Mouse (Mus musculus) T-cell, adult 2 months (primary cell): ENCODE data around the gene Adra2b.

ENCODE experiments used
- DNase-seq: peaks from one replicate; pipeline ENCODE4 v3.0.0; 2022; ENCODE audit warnings: low spot score

Gene Adra2b

DNA sequence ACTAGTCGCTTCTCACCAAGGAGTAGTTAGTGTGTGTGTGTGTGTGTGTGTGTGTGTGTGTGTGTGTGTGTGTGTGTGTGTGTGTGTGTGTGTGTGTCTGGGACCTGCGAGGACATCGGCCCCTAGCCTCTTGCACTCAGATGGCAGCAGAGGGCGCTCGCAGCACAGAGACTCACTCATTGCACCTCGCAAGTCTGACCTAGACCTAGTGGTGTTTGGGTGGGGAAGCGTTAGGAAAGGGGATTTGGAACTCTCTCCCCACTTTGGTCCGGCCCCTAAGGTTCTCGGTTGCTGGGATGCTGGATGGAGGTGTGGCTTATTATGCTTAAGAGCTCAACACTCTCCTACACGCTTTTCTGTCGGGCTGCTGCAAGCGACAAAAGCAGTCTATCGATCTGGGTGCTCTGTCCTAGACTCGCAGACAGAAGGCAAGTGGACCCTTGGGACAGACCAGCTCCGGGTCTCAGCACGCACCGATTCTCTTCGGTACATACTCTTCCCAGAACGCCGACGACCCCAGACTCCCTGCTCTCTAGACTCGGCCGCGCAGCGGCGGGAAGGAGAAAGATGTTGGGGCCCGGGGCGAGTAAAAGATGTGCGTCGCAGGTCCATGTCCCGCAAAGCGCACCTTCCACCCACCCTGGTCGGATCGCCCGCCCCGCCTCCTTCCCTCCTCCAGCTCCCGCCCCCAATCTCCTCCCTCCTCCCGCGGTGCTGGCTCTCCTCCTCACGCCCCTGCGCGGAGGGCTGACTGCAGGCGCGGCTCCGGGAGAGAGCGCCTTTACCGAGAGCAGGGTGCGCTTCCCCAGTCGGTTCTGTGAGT, at the start of gene Adra2b:
Adra2b (plus strand) TSS at position 750 of the 823 bp plus-strand sequence.
- DNase-seq = peak; percentile 73

DNA sequence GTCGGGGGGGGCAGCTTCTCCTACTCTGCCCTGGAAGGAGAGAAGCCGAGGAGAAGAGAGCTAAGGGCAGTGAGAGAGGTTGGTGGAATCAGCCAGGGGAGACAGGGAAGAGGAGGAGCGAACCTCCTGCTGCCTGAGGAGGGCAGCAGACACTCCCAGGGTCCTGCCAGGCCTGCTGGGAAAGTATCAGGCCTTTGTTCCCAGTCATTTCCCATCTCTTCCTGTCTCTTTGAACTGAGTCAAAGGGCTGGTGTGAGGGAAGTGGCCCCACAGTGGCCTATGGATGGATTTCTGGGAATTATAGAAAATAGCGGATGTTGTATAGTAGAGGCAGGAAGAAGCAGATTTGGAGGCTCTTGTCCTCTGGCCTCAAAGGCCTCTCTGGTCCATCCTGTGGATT, 49.1 kb upstream of the Adra2b start:
- DNase-seq = no peak

DNA sequence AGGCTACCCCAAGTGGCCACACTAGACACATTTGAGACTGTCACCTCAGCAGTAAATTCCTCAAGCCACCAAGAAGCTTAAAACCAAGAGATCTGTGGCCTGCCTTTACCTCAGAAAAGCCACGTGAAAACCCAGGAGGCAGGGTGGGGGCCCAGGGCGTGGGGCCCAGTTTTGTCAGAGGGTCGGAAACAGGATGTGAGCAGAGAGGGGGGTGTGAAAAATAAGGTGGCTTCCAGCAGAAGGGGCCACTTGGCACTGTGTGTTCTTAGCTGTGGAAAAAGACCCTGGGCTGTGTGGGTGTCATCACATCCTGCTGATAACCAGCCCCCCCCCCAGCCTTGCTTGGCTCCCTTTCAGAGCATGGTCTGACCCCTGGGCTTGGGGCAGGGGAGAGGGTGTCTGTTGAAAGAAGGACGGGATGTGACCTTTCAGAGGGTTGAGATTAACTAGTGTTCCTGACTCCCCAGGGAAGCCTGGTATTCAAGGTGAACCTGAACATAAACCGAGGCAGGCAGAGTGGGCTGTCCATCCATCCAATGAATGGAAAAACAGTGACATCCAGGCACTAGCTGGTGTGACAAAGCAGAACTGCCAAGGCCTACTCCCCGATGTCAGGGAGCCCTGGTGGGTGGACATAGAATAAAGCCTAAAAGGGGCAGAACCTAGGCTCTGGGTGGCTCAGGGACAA, 48.4 kb upstream of the Adra2b start:
- peak; percentile 94 for DNase-seq

DNA sequence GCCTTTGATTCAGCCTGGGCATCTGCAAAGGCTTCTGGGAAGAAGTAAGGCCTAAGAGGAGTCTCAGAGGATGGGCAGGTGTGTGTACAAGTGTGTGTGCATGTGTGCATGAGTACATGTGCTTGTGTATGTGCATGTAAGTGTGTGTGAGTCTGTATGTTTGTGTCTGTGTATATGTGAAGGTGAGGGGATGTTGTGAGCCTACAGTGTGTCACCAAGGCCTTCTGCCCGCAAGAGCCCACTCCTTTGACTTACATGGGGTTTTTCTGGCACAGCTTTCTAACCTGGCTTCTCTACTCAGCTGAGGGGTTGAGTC, 47.9 kb upstream of the Adra2b start:
- DNase-seq = no peak

DNA sequence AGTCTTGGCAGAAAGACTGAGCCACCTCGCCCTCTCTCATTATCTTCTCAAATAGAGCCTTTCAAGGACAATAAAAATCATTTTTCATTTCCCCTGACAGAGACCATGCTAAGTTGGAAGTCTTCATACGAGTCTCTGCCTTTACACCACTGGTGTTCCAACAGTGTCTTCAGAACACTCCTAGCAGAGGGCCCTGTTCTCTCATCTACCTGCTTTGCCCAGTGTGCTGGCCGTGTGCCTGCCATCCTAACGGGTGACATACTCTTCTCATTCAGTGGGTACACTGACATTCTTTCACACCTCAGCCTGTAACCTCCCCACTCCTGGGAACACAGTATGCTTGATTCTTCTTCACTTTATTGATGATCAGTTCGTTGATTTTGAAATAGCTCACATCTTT, 46.6 kb upstream of the Adra2b start:
- no peak for DNase-seq

DNA sequence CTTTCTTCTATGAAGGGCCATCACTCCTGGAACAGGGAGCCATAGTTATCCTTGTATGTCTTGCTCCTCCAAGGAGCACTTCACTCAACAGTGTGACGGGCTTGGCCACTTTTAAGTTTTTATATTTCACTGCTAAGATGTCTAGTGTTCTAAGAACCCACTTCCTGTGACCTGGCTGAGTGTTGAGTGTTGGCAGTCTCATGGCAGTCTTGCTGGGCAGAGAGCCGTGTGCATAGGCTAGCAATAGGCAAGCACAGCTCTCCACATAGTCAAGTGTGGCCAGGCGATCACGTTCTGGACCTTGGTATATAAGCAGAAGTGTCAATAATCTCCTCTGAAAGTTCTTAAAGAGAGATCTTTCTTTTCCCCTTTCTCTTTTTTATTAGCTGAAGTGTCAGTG, 44.9 kb upstream of the Adra2b start:
- peak; percentile 76 for DNase-seq

DNA sequence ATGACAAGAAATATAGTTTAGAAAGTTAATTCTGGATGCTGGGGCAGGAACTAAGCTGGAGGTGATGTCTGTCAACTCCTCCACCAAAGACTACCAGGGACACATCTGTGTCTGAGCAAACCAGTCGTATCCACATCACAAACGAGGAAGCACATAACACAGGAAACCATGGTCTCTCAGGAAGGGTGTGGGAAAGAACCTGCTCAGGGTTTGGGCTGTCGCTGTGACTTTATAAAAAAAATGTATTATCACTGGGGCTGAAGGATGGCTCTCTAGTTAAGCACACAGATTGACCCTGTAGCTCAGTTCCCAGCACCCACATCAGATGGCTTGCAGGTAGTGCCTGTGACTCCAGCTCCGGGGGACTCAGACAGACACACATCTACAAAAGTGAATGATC, 43.9 kb upstream of the Adra2b start:
- DNase-seq = peak; percentile 63

DNA sequence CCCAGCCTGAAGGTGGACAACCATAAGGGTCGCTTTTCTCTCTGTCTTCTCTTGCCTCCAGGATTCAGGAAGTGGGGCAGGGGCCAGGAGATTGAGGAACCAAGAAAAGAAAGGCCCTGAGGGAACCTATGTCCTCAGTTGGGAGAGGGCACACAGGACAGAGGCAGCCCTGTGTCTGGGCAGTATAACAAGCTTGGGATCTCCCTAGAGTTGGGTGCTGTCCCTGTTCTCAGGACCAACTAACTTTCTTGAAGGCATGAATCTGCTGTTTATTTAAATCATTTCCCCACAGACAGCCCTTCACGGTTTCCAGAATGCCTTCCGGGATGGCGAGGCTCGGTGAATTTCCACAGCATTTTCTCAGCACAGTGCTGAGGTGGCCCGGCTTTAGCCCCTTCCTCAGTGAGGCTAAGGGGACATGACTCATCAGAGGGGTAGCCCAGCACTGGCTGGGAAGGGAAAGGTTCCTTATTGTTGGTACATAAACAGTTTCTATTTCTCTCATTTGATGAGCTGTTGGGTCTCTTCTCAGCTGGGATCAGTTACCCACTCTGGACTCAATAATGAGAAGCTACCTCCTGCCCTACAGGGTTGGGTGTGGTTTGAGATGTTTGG, 40.2 kb upstream of the Adra2b start:
- DNase-seq = no peak

DNA sequence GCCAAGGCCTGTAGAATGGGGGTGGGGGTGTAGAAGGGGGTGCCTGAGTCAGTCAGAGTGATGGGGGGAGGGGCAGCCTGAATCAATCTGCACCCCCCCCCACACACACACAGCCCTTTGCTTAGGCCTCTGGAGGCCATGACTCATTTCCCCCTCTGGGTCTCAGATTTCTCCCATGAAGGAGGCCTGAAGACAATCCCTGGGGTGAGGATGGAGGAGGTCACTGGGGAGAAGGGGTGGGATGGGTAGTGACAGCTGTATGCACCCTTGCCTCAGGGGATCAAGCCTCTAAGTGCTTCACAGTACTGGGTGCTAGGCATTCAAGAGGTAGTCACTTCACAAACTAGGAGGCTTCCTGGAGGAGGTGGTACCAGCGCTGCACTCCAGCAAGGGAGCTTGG, 39.3 kb upstream of the Adra2b start:
- DNase-seq = no peak

DNA sequence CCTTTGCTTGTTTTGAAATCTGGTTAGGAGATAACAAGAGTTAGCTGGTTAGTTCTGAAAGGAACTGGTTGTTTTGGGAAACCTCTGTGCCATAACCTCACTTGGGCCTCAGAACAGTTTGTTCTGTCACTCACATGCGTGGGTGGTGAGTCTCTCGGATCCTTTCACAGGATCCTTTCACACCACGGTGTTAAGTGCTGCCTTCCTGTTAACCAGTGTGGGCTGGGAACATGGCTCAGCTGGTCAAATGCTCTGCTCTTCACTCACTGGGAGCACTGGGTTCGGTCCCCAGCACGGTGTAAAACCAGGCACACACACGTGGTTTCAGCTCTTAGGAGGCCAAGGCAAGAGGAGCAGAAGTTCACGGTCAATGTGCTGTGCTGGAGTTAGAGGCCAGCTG, 38.6 kb upstream of the Adra2b start:
- peak; percentile 45 for DNase-seq

DNA sequence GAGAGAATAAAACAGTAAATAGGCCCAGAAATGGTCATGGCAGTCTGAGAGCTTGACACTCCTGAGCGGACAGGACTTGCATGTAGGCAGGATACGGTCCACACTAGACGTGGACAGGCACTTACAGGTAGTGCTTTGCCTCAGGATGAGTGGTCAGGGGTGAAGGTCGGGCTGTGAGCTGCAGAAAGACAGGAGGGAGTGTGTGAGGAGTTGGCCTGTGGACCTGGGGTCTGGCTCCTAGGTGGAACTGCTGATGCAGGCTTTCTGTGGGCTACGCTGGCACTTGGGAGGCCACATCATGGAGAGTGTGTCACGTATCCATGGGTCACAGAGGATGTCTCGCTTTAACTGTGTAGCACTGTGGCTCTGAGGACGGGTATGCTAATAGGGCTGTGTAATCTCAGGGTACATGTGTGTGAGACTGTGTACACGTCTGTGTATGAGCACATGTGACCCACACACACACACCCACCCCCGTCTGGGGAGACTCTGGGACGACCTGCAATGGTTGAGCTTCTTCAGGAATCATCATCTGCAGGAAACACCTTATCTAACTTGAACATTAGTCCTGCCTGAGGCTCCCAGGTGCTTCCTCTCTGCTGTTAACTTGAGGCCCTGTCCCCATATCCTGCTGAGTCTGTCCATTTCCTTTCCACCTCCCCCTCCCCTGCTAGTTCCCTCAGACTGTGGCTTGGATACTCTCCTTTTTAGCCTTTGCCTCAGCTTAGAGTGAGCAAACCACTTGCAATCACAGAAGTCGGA, 34.7 kb upstream of the Adra2b start:
- no peak for DNase-seq

DNA sequence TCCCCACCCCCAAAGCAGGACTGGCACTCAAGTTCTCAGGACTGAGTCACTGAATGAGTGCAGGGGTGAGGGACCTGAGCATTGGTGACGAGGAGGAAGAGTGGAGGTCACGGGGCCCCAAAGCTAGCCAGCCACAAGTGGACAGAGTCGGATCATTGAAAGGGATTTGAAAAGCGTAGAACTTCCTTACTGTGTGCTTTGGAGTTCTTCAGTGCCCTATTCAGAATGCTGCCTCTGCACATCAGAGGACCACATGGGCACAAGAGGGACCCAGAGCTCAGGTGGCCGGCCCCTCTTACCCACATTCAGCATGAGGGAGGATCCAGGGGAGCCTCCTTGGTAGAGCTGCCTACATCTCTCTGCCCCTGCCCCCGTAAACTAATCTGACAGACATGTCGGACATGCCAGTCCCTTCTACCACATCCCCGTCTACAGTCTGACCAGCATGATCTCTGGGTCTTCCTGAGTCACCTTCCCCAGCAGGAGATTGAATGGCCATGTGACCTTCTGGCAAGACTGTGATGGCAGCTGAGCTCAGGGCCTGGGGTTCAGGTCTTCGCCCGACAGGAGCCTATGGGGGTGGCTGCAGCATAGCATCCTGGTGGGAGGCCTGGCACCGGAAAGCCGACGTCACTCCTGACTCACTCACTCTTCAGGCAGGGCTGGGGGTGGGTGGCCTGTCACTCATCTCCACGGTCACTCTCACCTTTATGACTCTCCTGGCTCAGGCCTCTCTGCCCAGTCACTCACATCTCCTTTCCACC, 30.0 kb upstream of the Adra2b start:
- peak; percentile 73 for DNase-seq

DNA sequence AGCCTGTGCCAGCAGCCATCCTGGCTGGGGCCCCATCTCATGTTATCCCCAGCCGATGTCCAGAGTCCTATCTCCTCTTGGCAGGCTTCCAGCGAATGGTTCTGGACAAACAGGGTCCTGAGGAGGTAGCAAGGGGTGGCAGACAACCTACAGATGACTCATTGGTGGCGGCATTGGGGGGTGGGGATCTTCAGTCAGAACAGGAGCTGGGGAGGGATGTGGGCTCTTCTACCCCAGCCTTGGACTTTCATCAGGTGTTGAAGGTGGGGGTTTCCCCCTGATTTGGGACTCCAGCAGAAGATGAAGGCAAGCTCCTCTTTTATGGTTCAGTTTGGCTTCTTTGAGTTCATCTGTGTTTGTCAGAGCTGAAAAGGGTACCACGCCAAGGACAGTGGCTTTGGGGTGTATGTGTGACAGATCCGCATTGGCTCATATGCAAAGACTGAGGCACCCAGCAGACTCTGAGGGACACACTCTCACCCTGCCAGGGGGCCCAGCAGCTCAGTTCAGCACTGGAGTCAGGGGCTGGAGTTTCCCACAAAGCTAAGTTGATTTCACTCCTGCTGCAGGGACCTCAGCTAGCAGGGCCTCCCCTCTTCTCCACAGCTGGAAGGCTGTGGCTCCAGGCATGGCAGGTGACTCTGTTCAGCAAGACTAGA, 28.9 kb upstream of the Adra2b start:
- peak; percentile 80 for DNase-seq

DNA sequence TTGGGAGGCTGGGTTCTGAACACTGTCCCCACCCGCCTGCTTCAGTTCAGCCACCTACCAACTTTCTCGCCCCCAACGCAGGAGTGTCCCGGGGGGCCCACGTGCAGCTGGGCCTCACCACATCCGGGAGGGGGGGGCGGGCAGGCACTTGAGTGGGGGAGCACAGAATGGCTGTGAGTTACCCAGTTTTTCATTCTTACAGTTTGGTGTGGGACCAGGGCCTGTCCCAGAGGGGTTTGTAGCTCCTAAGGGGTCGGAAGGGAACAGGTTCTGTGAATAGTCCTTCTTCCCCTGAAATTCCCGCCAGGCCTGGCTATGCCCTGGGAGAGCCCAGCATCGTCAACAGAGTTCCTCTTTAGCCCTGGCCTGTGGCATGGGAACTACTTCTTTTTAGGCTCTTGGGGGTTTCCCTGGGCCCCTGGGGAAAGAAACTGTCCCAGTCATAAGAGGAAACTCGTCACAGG, 27.9 kb upstream of the Adra2b start:
- peak; percentile 77 for DNase-seq

DNA sequence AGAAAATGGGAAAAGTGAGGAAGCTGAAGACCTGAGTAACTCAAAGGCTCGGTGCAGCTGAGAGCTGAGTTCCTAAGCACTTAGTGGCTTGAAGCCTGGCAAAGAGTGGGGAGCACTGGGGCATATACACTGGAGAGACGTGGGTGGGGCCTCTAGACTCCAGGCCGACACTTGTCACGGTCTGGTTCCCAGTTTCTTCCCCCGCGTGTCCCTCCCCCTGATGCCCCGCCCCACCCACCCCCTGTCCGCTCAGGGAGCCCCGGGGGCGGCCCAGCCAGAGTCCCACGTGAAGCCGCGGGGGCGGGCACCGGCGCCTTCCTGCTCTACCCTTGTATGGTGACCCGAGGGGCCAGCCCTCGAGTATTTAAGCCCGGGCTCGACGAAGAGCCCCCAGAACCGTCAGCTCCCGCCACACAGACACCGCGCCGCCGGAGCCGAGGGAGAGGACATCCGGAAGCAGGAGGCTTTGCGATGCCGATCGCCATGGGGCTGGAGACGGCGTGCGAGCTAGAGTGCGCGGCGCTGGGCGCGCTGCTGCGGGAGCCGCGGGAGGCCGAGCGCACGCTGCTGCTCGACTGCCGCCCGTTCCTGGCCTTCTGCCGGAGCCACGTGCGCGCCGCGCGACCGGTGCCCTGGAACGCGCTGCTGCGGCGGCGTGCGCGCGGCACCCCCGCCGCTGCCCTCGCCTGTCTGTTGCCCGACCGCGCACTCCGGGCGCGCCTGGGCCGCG, 27.1 kb upstream of the Adra2b start, which contains the start of gene Dusp2:
Dusp2 (plus strand) TSS at position 393 of the 730 bp plus-strand sequence.
- peak; percentile 96 for DNase-seq

DNA sequence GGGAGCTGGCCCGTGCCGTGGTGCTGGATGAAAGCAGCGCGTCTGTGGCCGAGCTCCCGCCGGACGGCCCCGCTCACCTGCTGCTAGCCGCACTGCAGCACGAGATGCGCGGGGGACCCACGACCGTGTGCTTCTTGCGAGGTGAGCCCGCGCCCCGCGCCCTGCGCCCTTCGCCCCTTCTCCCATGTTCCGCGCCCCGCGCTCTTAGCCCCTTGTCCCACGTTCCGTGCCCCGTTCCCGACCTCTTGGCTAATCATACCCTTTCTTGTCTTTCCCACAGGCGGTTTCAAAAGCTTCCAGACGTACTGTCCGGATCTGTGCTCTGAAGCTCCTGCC, 26.5 kb upstream of the Adra2b start:
- no peak for DNase-seq

DNA sequence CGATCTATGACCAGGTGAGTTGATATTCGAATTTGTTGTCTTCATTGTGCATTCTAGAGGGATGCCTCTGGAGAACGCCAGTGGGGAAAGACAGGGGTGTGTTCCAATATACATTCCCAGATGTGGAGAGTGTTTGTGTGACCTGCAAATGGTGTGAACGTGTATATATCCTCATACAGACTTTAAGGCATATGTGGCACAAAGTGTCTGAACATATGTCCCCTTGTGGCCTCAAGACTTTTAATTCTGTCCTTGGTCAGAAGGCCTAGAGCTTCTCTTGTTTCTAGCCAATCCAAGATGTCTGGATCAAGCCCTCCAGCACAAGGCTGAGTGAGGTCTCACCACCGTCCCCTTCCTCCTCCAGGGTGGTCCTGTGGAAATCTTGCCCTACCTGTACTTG, 26.1 kb upstream of the Adra2b start:
- no peak for DNase-seq

DNA sequence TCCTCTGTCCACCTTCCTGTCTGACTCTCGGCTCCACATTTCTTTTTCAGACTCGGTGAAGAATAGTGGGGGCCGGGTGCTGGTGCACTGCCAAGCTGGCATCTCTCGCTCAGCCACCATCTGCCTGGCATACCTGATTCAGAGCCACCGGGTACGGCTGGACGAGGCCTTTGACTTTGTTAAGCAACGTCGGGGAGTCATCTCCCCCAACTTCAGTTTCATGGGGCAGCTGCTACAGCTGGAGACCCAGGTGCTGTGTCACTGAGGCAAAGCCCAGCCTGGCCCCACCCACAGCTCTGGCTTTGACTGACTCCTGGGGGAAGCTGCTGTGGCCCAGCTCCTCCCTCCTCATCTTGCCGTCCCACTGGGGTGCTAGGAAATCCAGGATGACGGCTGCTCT, 25.5 kb upstream of the Adra2b start:
- peak; percentile 42 for DNase-seq

DNA sequence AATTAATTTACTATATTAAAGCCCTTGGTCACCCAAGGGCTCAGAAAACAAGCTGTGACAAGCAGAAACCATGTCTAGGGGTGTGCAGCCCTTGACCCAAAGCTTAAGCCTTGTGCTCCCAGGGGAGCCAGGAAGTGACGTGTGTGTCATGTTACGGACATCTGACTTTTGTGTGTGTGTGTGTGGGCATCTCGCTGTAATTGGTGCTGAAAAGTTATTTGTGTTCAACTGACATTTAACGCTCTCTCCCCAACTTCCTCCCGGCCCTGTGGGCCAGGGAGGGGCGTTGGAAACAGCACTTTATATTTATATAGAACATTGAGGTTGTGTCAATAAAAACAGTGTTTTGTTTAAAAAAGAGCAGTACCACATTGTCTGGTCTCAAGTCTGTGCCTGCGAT, 25.0 kb upstream of the Adra2b start:
- DNase-seq = peak; percentile 62

DNA sequence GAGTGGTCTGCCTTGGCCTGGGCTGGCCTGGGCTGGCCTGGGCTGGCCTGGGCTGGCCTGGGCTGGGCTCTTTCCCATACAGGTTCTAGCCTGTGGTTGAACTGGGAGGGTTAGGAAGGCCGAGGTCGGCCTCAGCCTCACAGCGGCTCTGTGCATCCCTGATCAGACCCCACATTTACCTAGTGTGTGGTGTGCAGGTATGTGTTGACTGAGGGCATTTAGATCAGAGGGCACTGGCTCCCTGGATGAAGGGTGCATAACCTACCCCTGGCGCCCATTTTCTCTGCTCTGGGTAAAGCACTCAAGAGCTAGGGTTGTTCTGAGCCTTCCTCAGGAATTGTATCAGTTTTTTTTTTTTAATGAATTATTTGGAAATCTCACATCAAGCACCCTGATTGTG, 24.6 kb upstream of the Adra2b start, which contains the start of gene Astl:
Astl (plus strand) TSS at position 224 of the 400 bp plus-strand sequence.
- peak; percentile 32 for DNase-seq
